Mouse (Mus musculus) heart, adult 2 months (tissue): ENCODE results near the gene Myo19.

Experiments used
- CTCF ChIP-seq: fragments of 200-600 bp; IDR thresholded peaks from 2 replicates; pipeline ENCODE4 v1.8.1; 2022; ENCODE audit warnings: antibody characterized with exemption, mild to moderate bottlenecking, moderate library complexity
- EP300 ChIP-seq: fragments of 200-500 bp; IDR thresholded peaks from 2 replicates; pipeline ENCODE4 v1.6.1; 2011; ENCODE audit warnings: low read depth, low read length, control low read depth; ENCODE audit not compliant: insufficient read depth

DNA sequence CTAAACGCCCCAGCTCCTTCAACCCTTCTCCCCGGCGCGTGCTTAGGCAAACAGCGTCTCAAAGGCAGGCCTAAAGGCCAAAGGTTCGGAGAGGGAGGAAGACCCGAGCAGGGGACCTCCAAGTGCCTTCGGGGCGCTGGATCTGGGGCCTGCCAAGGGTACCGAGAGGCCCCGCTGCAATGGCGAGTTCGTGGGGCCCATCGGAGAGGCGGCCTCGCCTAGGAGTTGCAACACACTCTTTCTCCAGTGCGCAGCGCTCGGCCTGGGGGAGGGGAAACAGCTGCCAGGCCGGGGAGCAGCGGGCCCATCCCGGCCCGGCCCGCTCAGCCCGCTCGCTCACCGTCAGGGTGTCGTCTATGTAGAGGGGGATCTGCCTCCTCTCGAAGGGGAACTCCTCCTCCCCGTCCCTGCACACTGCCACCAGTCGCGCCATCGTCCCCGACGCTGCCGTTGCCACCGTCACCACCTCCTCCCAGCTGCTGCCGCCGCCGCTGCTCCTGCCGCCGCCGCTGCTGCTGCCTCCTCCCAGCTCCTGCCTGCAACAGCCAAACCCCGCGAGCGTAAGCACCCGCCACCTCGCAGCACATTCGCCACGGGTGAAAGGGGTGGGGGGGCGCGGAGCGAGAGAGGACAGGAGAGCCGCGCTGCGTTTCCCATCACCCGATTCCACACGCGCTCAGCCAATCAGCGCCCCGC is 10.3 kb upstream of the Myo19 start:
- TF ChIP-seq EP300, result no peak
- no peak for TF ChIP-seq CTCF
